Mouse (Mus musculus) small intestine, adult 2 months (tissue): ENCODE measurements around the gene Zfp148. TPM values are rescaled to one million over a fixed set of nuclear protein-coding genes. Genes with fewer than 3 reads are reported as not detected.
"Not testable (repeated sequence)": the region's sequence is repeated elsewhere in the genome, so short reads cannot be mapped to it uniquely, and the experiment has no call there.

Experiments used
- H3K27ac ChIP-seq: fragments of 200-500 bp; 2 replicates; pipeline ENCODE4 v1.5.1; 2012; ENCODE audit warnings: low read depth, low read length, control low read depth, inconsistent platforms; ENCODE audit not compliant: insufficient read depth
- H3K27me3 ChIP-seq: fragments of 200-500 bp; 2 replicates; pipeline ENCODE4 v1.6.1; 2012; ENCODE audit warnings: mild to moderate bottlenecking, moderate library complexity, low read length, inconsistent platforms; ENCODE audit not compliant: control insufficient read depth, insufficient read depth
- H3K36me3 ChIP-seq: fragments of 200-500 bp; 2 replicates; pipeline ENCODE4 v1.6.1; 2012; ENCODE audit warnings: mild to moderate bottlenecking, low read length, control low read depth, inconsistent platforms; ENCODE audit not compliant: control insufficient read depth, insufficient read depth
- H3K4me1 ChIP-seq: fragments of 200-500 bp; 2 replicates; pipeline ENCODE4 v1.6.1; 2012; ENCODE audit warnings: low read length, inconsistent platforms, mixed read lengths; ENCODE audit not compliant: control insufficient read depth, insufficient read depth, insufficient read length
- H3K4me3 ChIP-seq: fragments of 200-500 bp; 2 replicates; pipeline ENCODE4 v1.5.1; 2012; ENCODE audit warnings: low read depth, mild to moderate bottlenecking, control low read depth, inconsistent platforms, low read length, moderate library complexity
- CTCF ChIP-seq: fragments of 200-500 bp; IDR thresholded peaks from 2 replicates; pipeline ENCODE4 v1.5.1; 2012; ENCODE audit warnings: low read depth, mild to moderate bottlenecking, control low read depth, inconsistent platforms, low read length, moderate library complexity, mixed read lengths; ENCODE audit not compliant: insufficient replicate concordance, insufficient read length; ENCODE audit errors: extremely low read depth
- POLR2A ChIP-seq: fragments of 200-500 bp; IDR thresholded peaks from 2 replicates; pipeline ENCODE4 v1.6.1; 2012; ENCODE audit warnings: low read depth, mild to moderate bottlenecking, control low read depth, inconsistent platforms, low read length, moderate library complexity
- WGBS: fragments of 180-500 bp; shearing (Covaris S2); methylation state at CpG from one replicate; pipeline ENCODE4 v1.1.7; 2018; 5-methylcytosine and 5-hydroxymethylcytosine counted together
- polyA plus RNA-seq: library from polyadenylated mRNA; depleted of rRNA; stranded (reverse); fragments of >200 nt; gene quantifications from 2 replicates; pipeline ENCODE4 v1.2.3, GENCODE M21; 2012

Zfp148 gene
- polyA plus RNA-seq, 1 experiment = 4.0 TPM

- Histone ChIP-seq H3K27me3 (no peaks in the 10 kb centered on the region), H3K4me1 (no peaks in the 10 kb centered on the region), H3K27ac (no peak overlapping the region), H3K4me3 (no peak overlapping the region), H3K36me3 (peaks cover 26% of the 10 kb centered on the region)
- TF ChIP-seq CTCF = no peak
- TF ChIP-seq POLR2A = no peak
- WGBS = 91% methylated on average over 6 of the region's 6 CpGs
These were observed 93.7 kb downstream of the Zfp148 start for GRCm38 (mm10) chr16:33474381-33474780.

GRCm38 (mm10) chr16:33479926-33480325, 99.3 kb downstream of the Zfp148 start:
- H3K36me3 ChIP-seq = peaks cover 13% of the 10 kb centered on the region
- no peak for TF ChIP-seq CTCF
- no peaks in the 10 kb centered on the region for H3K27me3 ChIP-seq
- no peak overlapping the region for H3K4me3 ChIP-seq
- no peak overlapping the region for H3K27ac ChIP-seq
- H3K4me1 ChIP-seq = no peaks in the 10 kb centered on the region

GRCm38 (mm10) chr16:33481148-33481547, 100.5 kb downstream of the Zfp148 start:
- WGBS = 99% methylated on average over 2 of the region's 2 CpGs
- peak; percentile 53; the same call in 1 of the 2 replicates for TF ChIP-seq CTCF
- TF ChIP-seq POLR2A = no peak
- H3K27me3 ChIP-seq = no peaks in the 10 kb centered on the region
- no peak overlapping the region for H3K4me3 ChIP-seq
- H3K4me1 ChIP-seq = no peaks in the 10 kb centered on the region
- H3K36me3 ChIP-seq = peaks cover 11% of the 10 kb centered on the region
- H3K27ac ChIP-seq = no peak overlapping the region

DNA sequence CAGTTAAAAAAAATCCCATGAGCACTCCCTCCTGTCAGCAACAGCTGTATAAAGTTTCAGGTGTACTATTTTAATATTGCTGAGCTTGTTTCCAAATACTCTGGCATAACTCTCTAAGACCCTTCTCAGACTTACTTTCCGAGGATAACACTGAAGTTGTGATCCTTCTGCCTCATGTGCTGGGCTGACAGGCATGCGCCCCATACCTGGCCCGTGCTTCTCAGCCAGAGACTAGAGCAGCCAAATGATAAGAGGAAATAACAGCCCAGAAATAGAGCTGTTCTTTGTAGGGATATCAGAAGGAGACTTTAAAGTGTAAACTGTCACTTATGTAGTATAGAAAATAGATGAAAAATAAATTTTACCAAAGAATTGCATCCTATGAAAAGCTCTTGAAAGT, 101.7 kb downstream of the Zfp148 start:
- H3K4me1 ChIP-seq = no peaks in the 10 kb centered on the region
- no peak overlapping the region for H3K4me3 ChIP-seq
- no peaks in the 10 kb centered on the region for H3K27me3 ChIP-seq
- no peak for TF ChIP-seq CTCF
- no peak for TF ChIP-seq POLR2A
- 92% methylated on average over 3 of the region's 3 CpGs for WGBS
- no peak overlapping the region for H3K27ac ChIP-seq
- peaks cover 10% of the 10 kb centered on the region for H3K36me3 ChIP-seq

GRCm38 (mm10) chr16:33487709-33488108, 107.1 kb downstream of the Zfp148 start:
- Histone ChIP-seq H3K4me1 (no peaks in the 10 kb centered on the region), H3K4me3 (no peak overlapping the region), H3K36me3 (peaks cover 26% of the 10 kb centered on the region), H3K27me3 (no peaks in the 10 kb centered on the region), H3K27ac (no peak overlapping the region)
- TF ChIP-seq POLR2A = no peak
- TF ChIP-seq CTCF = no peak
- 91% methylated on average over 4 of the region's 4 CpGs for WGBS

GRCm38 (mm10) chr16:33494374-33494773, 113.7 kb downstream of the Zfp148 start:
- WGBS = 87% methylated on average over 4 of the region's 4 CpGs
- no peaks in the 10 kb centered on the region for H3K4me1 ChIP-seq
- H3K27ac ChIP-seq = no peak overlapping the region
- no peak for TF ChIP-seq POLR2A
- TF ChIP-seq CTCF = no peak
- no peaks in the 10 kb centered on the region for H3K27me3 ChIP-seq
- H3K36me3 ChIP-seq = peaks cover 39% of the 10 kb centered on the region
- no peak overlapping the region for H3K4me3 ChIP-seq

DNA sequence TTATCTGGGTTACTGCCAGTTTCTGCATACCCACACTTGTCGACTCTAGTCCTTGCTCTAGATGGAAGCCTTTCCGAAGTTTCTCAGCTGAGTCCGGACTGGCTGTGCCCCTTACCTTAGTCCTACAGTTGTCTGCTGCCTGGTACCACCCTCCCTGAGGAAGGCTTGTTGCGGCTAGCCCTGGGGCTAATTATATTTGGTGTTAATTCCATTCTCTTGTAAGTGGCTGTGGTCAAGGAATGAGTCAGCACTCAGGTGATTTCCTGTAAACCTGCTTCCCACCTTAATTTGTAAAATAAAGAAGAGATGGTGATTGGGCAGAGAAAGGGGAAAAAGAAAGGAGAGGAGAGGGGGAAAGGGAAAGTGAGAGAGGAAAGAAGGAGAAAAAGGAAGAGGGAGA, 127.4 kb downstream of the Zfp148 start:
- WGBS = 91% methylated on average over 4 of the region's 4 CpGs
- Histone ChIP-seq H3K27ac (no peak overlapping the region), H3K36me3 (no peaks in the 10 kb centered on the region), H3K4me1 (no peaks in the 10 kb centered on the region), H3K27me3 (no peaks in the 10 kb centered on the region), H3K4me3 (no peak overlapping the region)
- no peak for TF ChIP-seq CTCF

DNA sequence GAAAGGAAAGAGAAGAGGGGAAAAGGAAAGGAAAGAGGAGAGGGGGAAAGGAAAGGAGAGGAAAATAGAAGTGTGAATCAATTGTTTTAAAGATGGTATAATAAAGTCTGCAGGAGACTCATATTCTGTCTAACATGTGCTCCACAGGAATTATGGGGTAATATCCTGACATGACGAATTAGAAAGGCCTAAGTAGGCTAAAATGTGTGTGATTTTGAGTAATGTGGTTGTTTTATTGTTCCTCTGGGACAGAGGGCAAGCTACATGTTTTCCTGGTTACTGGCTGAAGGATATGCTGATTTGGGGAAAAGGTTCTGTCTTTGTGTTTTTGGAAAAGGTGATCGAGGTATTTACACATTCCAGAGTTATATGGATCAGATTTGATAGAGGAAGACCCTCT, 128.6 kb downstream of the Zfp148 start:
- H3K4me1 ChIP-seq, H3K36me3 ChIP-seq, H3K27ac ChIP-seq, H3K4me3 ChIP-seq, H3K27me3 ChIP-seq: not testable (repeated sequence)
- 90% methylated on average over 2 of the region's 2 CpGs for WGBS

GRCm38 (mm10) chr16:33510856-33511255, 130.2 kb downstream of the Zfp148 start:
- H3K4me1 ChIP-seq, H3K4me3 ChIP-seq, H3K27ac ChIP-seq, H3K36me3 ChIP-seq, H3K27me3 ChIP-seq: not testable (repeated sequence)
- WGBS = 97% methylated on average over 4 of the region's 4 CpGs
